ENCODE assay signal across 23 mouse cellular contexts in genomic region chr8:119449627-119450026, GRCm38 (mm10). TPM values are rescaled to one million over a fixed set of nuclear protein-coding genes. Genes with fewer than 3 reads are reported as not detected.
A peak's percentile ranks its signal among the peaks of the same experiment; 100 is the strongest.
DNase-seq lines count a peak whose midpoint lies in the region; ATAC-seq and TF ChIP-seq lines count a peak whose summit lies in the region.
"Had no signal": no experiment of that assay in that cellular context is flagged by ENCODE, and none has a peak within 500 bp of the region (broad histone marks: within the 10 kb centered on the region; RNA-seq: fewer than 3 reads in every experiment).

No protein-coding gene starts in this region.

- no peaks in the 10 kb centered on the region for H3K9me3 ChIP-seq in hindbrain, embryonic 16.5 days (ENCODE audit: control insufficient read depth, low read length)
- H3K9me3 ChIP-seq in hindbrain, embryonic 14.5 days (ENCODE audit: control insufficient read depth, low read length), result no peaks in the 10 kb centered on the region
- H3K9me3 ChIP-seq in midbrain, postnatal 0 days (ENCODE audit: low read length), result no peaks in the 10 kb centered on the region
- no peaks in the 10 kb centered on the region for H3K9me3 ChIP-seq in midbrain, embryonic 15.5 days
- H3K9me3 ChIP-seq: embryonic facial prominence, embryonic 15.5 days; forebrain, embryonic 10.5 days; liver, embryonic 15.5 days had no signal

- no peak for TF ChIP-seq POLR2A in cerebellum, adult 2 months (IDR thresholded peaks at IDR 0.05; ENCODE audit: borderline replicate concordance, insufficient read depth, low read length)

- no peak for ATAC-seq in hindbrain, embryonic 16.5 days
- no peak for ATAC-seq in hindbrain, embryonic 14.5 days (ENCODE audit: low FRiP score)
- ATAC-seq in midbrain, postnatal 0 days (ENCODE audit: low FRiP score), result no peak
- ATAC-seq in midbrain, embryonic 15.5 days (replicated peaks), result no peak

- no peak overlapping the region for H3K27ac ChIP-seq in hindbrain, embryonic 16.5 days (ENCODE audit: low read depth, low read length)
- no peak overlapping the region for H3K27ac ChIP-seq in hindbrain, embryonic 14.5 days
- H3K27ac ChIP-seq in midbrain, postnatal 0 days (ENCODE audit: low read depth, low read length), result no peak overlapping the region
- no peak overlapping the region for H3K27ac ChIP-seq in midbrain, embryonic 15.5 days
- no peak overlapping the region for H3K27ac ChIP-seq in cerebellum, adult 2 months (ENCODE audit: insufficient read depth, low read length)
- H3K27ac ChIP-seq: embryonic facial prominence, embryonic 15.5 days; forebrain, embryonic 10.5 days; liver, embryonic 15.5 days; stomach, postnatal 0 days had no signal

- 0 out of 2 replicates have a peak, but pooled peaks cover 2% of the 10 kb centered on the region for H3K27me3 ChIP-seq in hindbrain, embryonic 16.5 days (replicated peaks; ENCODE audit: control insufficient read depth, insufficient read depth, low read length)
- H3K27me3 ChIP-seq in hindbrain, embryonic 14.5 days (ENCODE audit: control insufficient read depth, insufficient read depth, low read length), result peaks cover 8% of the 10 kb centered on the region; the same call in 1 of the 2 replicates
- no peaks in the 10 kb centered on the region; the same call in 1 of the 2 replicates for H3K27me3 ChIP-seq in midbrain, postnatal 0 days (ENCODE audit: insufficient read depth, low read length)
- H3K27me3 ChIP-seq in midbrain, embryonic 15.5 days (replicated peaks), result 0 out of 2 replicates have a peak, but pooled peaks cover 4% of the 10 kb centered on the region
- no peaks in the 10 kb centered on the region; the same call in 1 of the 2 replicates for H3K27me3 ChIP-seq in cerebellum, adult 2 months (ENCODE audit: control insufficient read depth, insufficient read depth, low read length)

- peaks cover 4% of the 10 kb centered on the region; the same call in 1 of the 2 replicates for H3K4me1 ChIP-seq in hindbrain, embryonic 16.5 days (ENCODE audit: control insufficient read depth, insufficient read depth, low read depth, low read length)
- H3K4me1 ChIP-seq in hindbrain, embryonic 14.5 days (replicated peaks; ENCODE audit: control insufficient read depth, insufficient read depth, low read length), result no peaks in the 10 kb centered on the region
- H3K4me1 ChIP-seq in midbrain, postnatal 0 days (ENCODE audit: insufficient read depth, low read length), result no peaks in the 10 kb centered on the region; the same call in none of the 2 replicates
- H3K4me1 ChIP-seq in midbrain, embryonic 15.5 days, result peaks cover 14% of the 10 kb centered on the region
- H3K4me1 ChIP-seq in cerebellum, adult 2 months (ENCODE audit: control insufficient read depth, insufficient read depth, low read length), result no peaks in the 10 kb centered on the region

- no peak overlapping the region for H3K4me3 ChIP-seq in hindbrain, embryonic 16.5 days (ENCODE audit: low read length)
- H3K4me3 ChIP-seq in hindbrain, embryonic 14.5 days (replicated peaks; ENCODE audit: low read length), result no peak overlapping the region
- H3K4me3 ChIP-seq in midbrain, postnatal 0 days (ENCODE audit: low read depth, low read length), result no peak overlapping the region
- no peak overlapping the region for H3K4me3 ChIP-seq in midbrain, embryonic 15.5 days
- H3K4me3 ChIP-seq in cerebellum, adult 2 months (replicated peaks; ENCODE audit: insufficient read depth, low read depth, low read length), result no peak overlapping the region
- H3K4me3 ChIP-seq: embryonic facial prominence, embryonic 15.5 days; liver, embryonic 15.5 days; myocyte had no signal

- 65% methylated on average over 12 of the region's 12 CpGs for WGBS in hindbrain, embryonic 16.5 days
- 74% methylated on average over 12 of the region's 12 CpGs for WGBS in hindbrain, embryonic 14.5 days
- WGBS in midbrain, postnatal 0 days, result 82% methylated on average over 12 of the region's 12 CpGs
- 76% methylated on average over 12 of the region's 12 CpGs for WGBS in midbrain, embryonic 15.5 days
- 80% methylated on average over 12 of the region's 12 CpGs for WGBS in cerebellum, adult 2 months

- no peak overlapping the region for H3K4me2 ChIP-seq in hindbrain, embryonic 16.5 days (ENCODE audit: low read length)
- no peak overlapping the region for H3K4me2 ChIP-seq in hindbrain, embryonic 14.5 days (replicated peaks)
- no peak overlapping the region for H3K4me2 ChIP-seq in midbrain, postnatal 0 days (ENCODE audit: low read depth, low read length, poor library complexity, severe bottlenecking)
- H3K4me2 ChIP-seq in midbrain, embryonic 15.5 days, result no peak overlapping the region
- H3K4me2 ChIP-seq: embryonic facial prominence, embryonic 15.5 days; liver, embryonic 15.5 days; midbrain, embryonic 11.5 days had no signal

- DNase-seq in hindbrain, embryonic 14.5 days (ENCODE audit: low spot score), result no peak
- no peak for DNase-seq in midbrain, postnatal 0 days (ENCODE audit: low spot score)
- peak; percentile 70 to 75 for DNase-seq in left cerebral cortex, adult 9 months (ENCODE audit: low spot score in 2 of 2)
- peak; percentile 76 for DNase-seq in right cerebral cortex, postnatal 36 days (ENCODE audit: low spot score in 2 of 2)
- DNase-seq in adrenal gland, adult 8-10 months, result no peak
- no peak for DNase-seq in cerebellum, adult 2 months
- DNase-seq: adrenal gland, postnatal 14 days; cerebellum, adult 8-10 months; gastrocnemius, postnatal 25 days; heart, postnatal 10 days; kidney, adult 2 months; kidney, postnatal 25 days; thymus, postnatal 14 days had no signal

- H3K36me3 ChIP-seq in hindbrain, embryonic 16.5 days (ENCODE audit: control insufficient read depth, insufficient read depth, low read length), result no peaks in the 10 kb centered on the region
- no peaks in the 10 kb centered on the region for H3K36me3 ChIP-seq in hindbrain, embryonic 14.5 days (replicated peaks; ENCODE audit: control insufficient read depth, insufficient read depth)
- H3K36me3 ChIP-seq in midbrain, postnatal 0 days (ENCODE audit: insufficient read depth, low read length), result no peaks in the 10 kb centered on the region
- no peaks in the 10 kb centered on the region for H3K36me3 ChIP-seq in midbrain, embryonic 15.5 days (replicated peaks)
- H3K36me3 ChIP-seq: embryonic facial prominence, embryonic 15.5 days had no signal

- H3K9ac ChIP-seq in hindbrain, embryonic 16.5 days (ENCODE audit: low read depth, low read length), result 0 out of 2 replicates have a peak overlapping the region, but pooled peaks have one; percentile 13
- H3K9ac ChIP-seq in hindbrain, embryonic 14.5 days, result no peak overlapping the region
- H3K9ac ChIP-seq in midbrain, postnatal 0 days (replicated peaks; ENCODE audit: low read length, poor library complexity, severe bottlenecking), result 0 out of 2 replicates have a peak overlapping the region, but pooled peaks have one; percentile 5
- H3K9ac ChIP-seq in midbrain, embryonic 15.5 days, result no peak overlapping the region
- H3K9ac ChIP-seq: embryonic facial prominence, embryonic 15.5 days; liver, embryonic 15.5 days had no signal

- TF ChIP-seq CTCF in midbrain, postnatal 0 days (IDR thresholded peaks at IDR 0.05), result no peak
- TF ChIP-seq CTCF in cerebellum, adult 2 months (IDR thresholded peaks at IDR 0.05; ENCODE audit: borderline replicate concordance, insufficient read depth, low read depth, low read length), result no peak

RNA-seq across cellular contexts. Expression of gene Necab2, which starts 3.1 kb away (rescaled TPM):
- 52.2 and 56.9 TPM in 2 replicates for polyA plus RNA-seq in hindbrain, embryonic 16.5 days (2015; fragmentation: Nextera tagmentation; extraction: Ambion mirVana)
- polyA plus RNA-seq in hindbrain, embryonic 14.5 days (2014; fragmentation: Nextera tagmentation; extraction: Ambion mirVana), result 44.4 and 50.1 TPM in 2 replicates
- total RNA-seq in midbrain, postnatal 0 days (2014; rRNA removed), result 106 and 119 TPM in 2 replicates
- 76.6 and 84.6 TPM in 2 replicates for polyA plus RNA-seq in midbrain, postnatal 0 days (2015; fragmentation: Nextera tagmentation; extraction: Ambion mirVana)
- 53.0 and 60.5 TPM in 2 replicates for polyA plus RNA-seq in midbrain, embryonic 15.5 days (2015; fragmentation: Nextera tagmentation; extraction: Ambion mirVana)
- 10 to 100 TPM in 3 of 4 experiments, 1 to 10 TPM in 1; 9.9 to 13.7 (median 11.9) TPM for total RNA-seq in adrenal gland, adult 8-10 months (2022)
- 17.0 and 26.6 TPM in 2 replicates for polyA plus RNA-seq in cerebellum, adult 2 months (2012; rRNA removed)
- total RNA-seq: heart, adult 8-10 months; heart, postnatal 10 days had no signal
- polyA plus RNA-seq: C2C12; liver, embryonic 15.5 days; myocyte had no signal

RNA-seq across cellular contexts. Expression of gene Osgin1, which starts 15.7 kb away (rescaled TPM):
- 0.26 and 0.63 TPM in 2 replicates for polyA plus RNA-seq in hindbrain, embryonic 16.5 days (2015; fragmentation: Nextera tagmentation; extraction: Ambion mirVana)
- 0.35 and 0.40 TPM in 2 replicates for polyA plus RNA-seq in hindbrain, embryonic 14.5 days (2014; fragmentation: Nextera tagmentation; extraction: Ambion mirVana)
- total RNA-seq in midbrain, postnatal 0 days (2014; rRNA removed), result 0.38 TPM in 1 of 2 replicates, not detected in the other
- polyA plus RNA-seq in midbrain, postnatal 0 days (2015; fragmentation: Nextera tagmentation; extraction: Ambion mirVana), result 0.15 and 0.32 TPM in 2 replicates
- polyA plus RNA-seq in midbrain, embryonic 15.5 days (2015; fragmentation: Nextera tagmentation; extraction: Ambion mirVana), result 0.28 and 0.34 TPM in 2 replicates
- 100 to 1,000 TPM in 3 of 4 experiments, 10 to 100 TPM in 1; 77.7 to 149 (median 123) TPM for total RNA-seq in adrenal gland, adult 8-10 months (2022)
- polyA plus RNA-seq in cerebellum, adult 2 months (2012; rRNA removed), result 0.84 and 0.93 TPM in 2 replicates

RNA-seq across cellular contexts. Expression of gene Slc38a8, which starts 51.9 kb away (rescaled TPM):
- polyA plus RNA-seq in hindbrain, embryonic 16.5 days (2015; fragmentation: Nextera tagmentation; extraction: Ambion mirVana), result 0.11 TPM in 1 of 2 replicates, not detected in the other
- polyA plus RNA-seq in hindbrain, embryonic 14.5 days (2014; fragmentation: Nextera tagmentation; extraction: Ambion mirVana), result not detected in 2 replicates
- total RNA-seq in midbrain, postnatal 0 days (2014; rRNA removed), result 0.16 and 0.19 TPM in 2 replicates
- polyA plus RNA-seq in midbrain, postnatal 0 days (2015; fragmentation: Nextera tagmentation; extraction: Ambion mirVana), result 0.09 and 0.12 TPM in 2 replicates
- polyA plus RNA-seq in midbrain, embryonic 15.5 days (2015; fragmentation: Nextera tagmentation; extraction: Ambion mirVana), result 0.13 TPM in 1 of 2 replicates, not detected in the other
- total RNA-seq in adrenal gland, adult 8-10 months (2022), result under 1 TPM in 2 of 4 experiments, not detected in 2; 0.13 to 0.17 TPM
- 0.29 and 0.30 TPM in 2 replicates for polyA plus RNA-seq in cerebellum, adult 2 months (2012; rRNA removed)
- total RNA-seq: adrenal gland, postnatal 14 days; gastrocnemius, postnatal 25 days; heart, adult 8-10 months; heart, postnatal 10 days had no signal
- polyA plus RNA-seq: C2C12; kidney, adult 2 months; liver, embryonic 15.5 days; midbrain, embryonic 11.5 days; myocyte; stomach, postnatal 0 days had no signal

RNA-seq across cellular contexts. Expression of gene Mlycd, which starts 54.9 kb away (rescaled TPM):
- 16.1 and 16.5 TPM in 2 replicates for polyA plus RNA-seq in hindbrain, embryonic 16.5 days (2015; fragmentation: Nextera tagmentation; extraction: Ambion mirVana)
- 17.8 and 20.2 TPM in 2 replicates for polyA plus RNA-seq in hindbrain, embryonic 14.5 days (2014; fragmentation: Nextera tagmentation; extraction: Ambion mirVana)
- total RNA-seq in midbrain, postnatal 0 days (2014; rRNA removed), result 27.0 and 32.1 TPM in 2 replicates
- 19.0 and 20.6 TPM in 2 replicates for polyA plus RNA-seq in midbrain, postnatal 0 days (2015; fragmentation: Nextera tagmentation; extraction: Ambion mirVana)
- 16.2 and 17.8 TPM in 2 replicates for polyA plus RNA-seq in midbrain, embryonic 15.5 days (2015; fragmentation: Nextera tagmentation; extraction: Ambion mirVana)
- total RNA-seq in adrenal gland, adult 8-10 months (2022), result 10 to 100 TPM; 46.6 to 60.5 (median 54.6) TPM
- 30.5 and 31.6 TPM in 2 replicates for polyA plus RNA-seq in cerebellum, adult 2 months (2012; rRNA removed)

Comparison
In these comparisons a context has a peak if more than half of its experiments do, and no peak if none do; other contexts are left out.
1. H3K9ac ChIP-seq: peak in hindbrain, embryonic 16.5 days (single experiment) and midbrain, postnatal 0 days (single experiment); none in hindbrain, embryonic 14.5 days (single experiment) and midbrain, embryonic 15.5 days (single experiment).
2. DNase-seq: peak in left cerebral cortex, adult 9 months (2 of 2) and right cerebral cortex, postnatal 36 days (2 of 2); none in hindbrain, embryonic 14.5 days (single experiment), midbrain, postnatal 0 days (single experiment), adrenal gland, adult 8-10 months (single experiment) and cerebellum, adult 2 months (0 of 2).